Mouse (Mus musculus) testis, adult 2 months (tissue): ENCODE measurements at regions not wholly inside any gene's neighbourhood (a gene's known extent, or its start where the extent isn't known, plus 50 kb on each side); places are given as distances from the start of the nearest gene placed in this dataset.

Source experiments
- H3K27ac ChIP-seq: fragments of 200-500 bp; 2 replicates; pipeline ENCODE4 v1.5.1; 2012; ENCODE audit warnings: low read depth, low read length; ENCODE audit not compliant: control insufficient read depth, insufficient read depth
- H3K27me3 ChIP-seq: fragments of 200-500 bp; 2 replicates; pipeline ENCODE4 v1.6.1; 2012; ENCODE audit warnings: mild to moderate bottlenecking, low read length, moderate library complexity; ENCODE audit not compliant: control insufficient read depth, insufficient read depth
- H3K36me3 ChIP-seq: fragments of 200-500 bp; 2 replicates; pipeline ENCODE4 v1.6.1; 2012; ENCODE audit warnings: mild to moderate bottlenecking, low read length; ENCODE audit not compliant: control insufficient read depth, insufficient read depth
- H3K4me1 ChIP-seq: fragments of 200-500 bp; 2 replicates; pipeline ENCODE4 v1.6.1; 2012; ENCODE audit warnings: low read length; ENCODE audit not compliant: control insufficient read depth, insufficient read depth
- H3K4me3 ChIP-seq: fragments of 200-500 bp; 2 replicates; pipeline ENCODE4 v1.5.1; 2012; ENCODE audit warnings: low read depth, mild to moderate bottlenecking, low read length, moderate library complexity, mixed read lengths; ENCODE audit not compliant: control insufficient read depth
- CTCF ChIP-seq: fragments of 200-500 bp; IDR thresholded peaks from 2 replicates; pipeline ENCODE4 v1.5.1; 2012; ENCODE audit warnings: low read depth, mild to moderate bottlenecking, inconsistent platforms, low read length, moderate library complexity; ENCODE audit not compliant: control insufficient read depth, insufficient read depth, insufficient replicate concordance
- POLR2A ChIP-seq: fragments of 200-500 bp; IDR thresholded peaks from 2 replicates; pipeline ENCODE4 v1.6.1; 2012; ENCODE audit warnings: low read depth, mild to moderate bottlenecking, inconsistent platforms, low read length, moderate library complexity; ENCODE audit not compliant: control insufficient read depth

GRCm38 (mm10) chr14:71723526-71723925 lies 768.1 kb downstream of the Gm9195 start:
- no peak overlapping the region for H3K27ac ChIP-seq
- H3K27me3 ChIP-seq = no peaks in the 10 kb centered on the region
- TF ChIP-seq CTCF = no peak
- no peak for TF ChIP-seq POLR2A
- H3K4me3 ChIP-seq = no peak overlapping the region
- H3K36me3 ChIP-seq = no peaks in the 10 kb centered on the region
- no peaks in the 10 kb centered on the region for H3K4me1 ChIP-seq

DNA sequence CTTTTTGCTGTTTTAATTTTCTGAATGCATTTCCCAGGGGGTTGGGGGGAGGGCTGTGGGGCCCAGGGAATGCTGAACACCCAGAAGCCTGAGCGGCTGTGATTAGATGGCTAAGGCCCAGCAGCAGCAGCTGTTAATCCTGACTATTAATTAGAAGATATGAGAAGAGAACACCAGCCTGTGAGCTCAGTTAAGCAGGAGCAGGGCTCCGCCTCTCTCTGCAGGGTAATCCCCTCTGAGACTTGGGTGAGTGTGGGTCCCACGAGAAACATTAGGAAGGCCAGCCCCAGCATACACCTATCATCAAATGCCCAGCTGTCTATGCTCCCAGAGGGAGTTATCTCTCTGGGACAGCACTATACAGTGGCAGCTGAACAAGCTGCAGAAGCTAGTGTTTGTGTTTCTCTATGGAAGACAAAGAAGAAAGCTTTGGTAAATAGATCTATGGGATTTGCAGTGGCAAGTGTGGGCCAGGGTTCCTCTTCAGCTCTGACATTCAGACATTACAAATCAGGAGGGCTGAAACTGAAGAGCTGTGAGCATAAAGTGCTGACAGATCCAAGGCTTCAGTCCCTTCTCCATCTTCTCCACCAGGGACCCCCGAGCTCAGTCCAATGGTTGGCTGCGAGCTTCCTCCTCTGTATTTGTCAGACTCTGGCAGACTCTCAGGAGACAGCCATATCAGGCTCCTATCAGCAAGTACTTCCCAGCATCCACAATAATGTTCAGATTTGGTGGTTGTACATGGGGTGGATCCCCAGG lies 781.9 kb downstream of the Gm9195 start:
- no peaks in the 10 kb centered on the region for H3K36me3 ChIP-seq
- TF ChIP-seq CTCF (no peak), POLR2A (no peak)
- H3K27ac ChIP-seq = no peak overlapping the region
- H3K4me3 ChIP-seq = no peak overlapping the region
- no peaks in the 10 kb centered on the region for H3K27me3 ChIP-seq
- no peaks in the 10 kb centered on the region for H3K4me1 ChIP-seq

DNA sequence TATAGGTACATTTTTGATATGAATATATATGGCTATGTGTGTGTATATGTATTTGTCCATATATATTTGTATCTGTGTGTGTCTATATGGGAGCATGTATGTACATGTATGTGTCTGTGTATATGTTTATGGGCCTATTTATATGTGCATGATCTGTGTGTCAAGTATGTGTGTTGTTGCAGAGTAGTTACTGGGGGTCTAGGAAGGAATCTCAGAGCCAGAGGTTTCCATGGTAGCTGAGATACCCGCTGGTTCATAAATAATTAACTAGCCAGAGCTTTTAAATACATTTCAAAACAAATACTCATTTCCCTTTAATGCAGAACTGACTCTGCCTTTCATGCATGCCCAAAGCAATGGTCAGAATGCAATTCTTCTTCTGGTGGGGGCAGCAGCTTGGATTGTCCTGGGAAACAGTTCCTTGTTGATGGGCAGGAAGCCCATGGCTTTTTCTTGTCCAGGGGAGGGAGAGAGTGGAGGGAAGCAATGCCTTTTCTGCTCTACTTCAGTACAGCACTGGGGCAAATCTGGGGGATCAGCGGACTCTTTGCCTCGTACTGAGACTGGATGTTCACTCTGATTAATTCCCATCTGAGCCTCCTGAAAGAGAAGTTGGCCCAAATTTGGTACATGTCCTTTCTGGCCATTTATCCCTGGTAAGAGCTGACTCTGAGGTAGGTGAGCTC lies 798.7 kb downstream of the Gm9195 start:
- Histone ChIP-seq H3K4me1 (no peaks in the 10 kb centered on the region), H3K36me3 (no peaks in the 10 kb centered on the region), H3K4me3 (no peak overlapping the region), H3K27me3 (no peaks in the 10 kb centered on the region), H3K27ac (no peak overlapping the region)
- no peak for TF ChIP-seq CTCF
- TF ChIP-seq POLR2A = no peak

DNA sequence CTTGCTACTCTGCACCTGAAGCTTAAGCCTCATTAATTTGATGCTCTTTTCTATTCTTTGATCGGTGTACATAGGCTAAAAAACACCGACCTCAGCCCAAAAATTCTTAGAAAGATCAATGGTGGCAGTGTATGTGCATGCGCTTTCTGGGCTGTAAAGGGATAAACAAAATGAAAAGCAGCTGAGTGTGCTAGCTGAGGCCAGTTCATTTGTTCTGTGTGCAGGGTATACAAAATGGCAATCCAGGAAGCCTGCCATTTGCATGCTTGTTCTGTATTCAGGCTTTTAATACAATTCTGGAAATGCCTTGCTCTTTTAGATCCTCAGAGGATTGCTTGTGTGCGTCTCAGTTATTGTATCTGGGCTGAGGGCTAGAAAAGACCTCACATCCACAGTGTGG lies 817.1 kb downstream of the Gm9195 start:
- no peak overlapping the region for H3K27ac ChIP-seq
- H3K4me3 ChIP-seq = no peak overlapping the region
- H3K27me3 ChIP-seq = no peaks in the 10 kb centered on the region
- H3K4me1 ChIP-seq = no peaks in the 10 kb centered on the region
- TF ChIP-seq POLR2A (no peak), CTCF (no peak)
- H3K36me3 ChIP-seq = no peaks in the 10 kb centered on the region

GRCm38 (mm10) chr14:71673837-71674236 lies 817.8 kb downstream of the Gm9195 start:
- Histone ChIP-seq H3K4me3 (no peak overlapping the region), H3K27ac (no peak overlapping the region), H3K36me3 (no peaks in the 10 kb centered on the region), H3K27me3 (no peaks in the 10 kb centered on the region), H3K4me1 (no peaks in the 10 kb centered on the region)
- TF ChIP-seq POLR2A (no peak), CTCF (no peak)

- Histone ChIP-seq H3K27ac (no peak overlapping the region), H3K27me3 (no peaks in the 10 kb centered on the region), H3K36me3 (no peaks in the 10 kb centered on the region), H3K4me3 (no peak overlapping the region), H3K4me1 (no peaks in the 10 kb centered on the region)
- TF ChIP-seq POLR2A = no peak
- TF ChIP-seq CTCF = no peak
Measured at GRCm38 (mm10) chr14:71672481-71672880, 819.2 kb downstream of the Gm9195 start.

GRCm38 (mm10) chr14:71671994-71672393 lies 819.6 kb downstream of the Gm9195 start:
- no peak overlapping the region for H3K4me3 ChIP-seq
- no peaks in the 10 kb centered on the region for H3K27me3 ChIP-seq
- no peak overlapping the region for H3K27ac ChIP-seq
- TF ChIP-seq CTCF (no peak), POLR2A (no peak)
- no peaks in the 10 kb centered on the region for H3K4me1 ChIP-seq
- no peaks in the 10 kb centered on the region for H3K36me3 ChIP-seq

DNA sequence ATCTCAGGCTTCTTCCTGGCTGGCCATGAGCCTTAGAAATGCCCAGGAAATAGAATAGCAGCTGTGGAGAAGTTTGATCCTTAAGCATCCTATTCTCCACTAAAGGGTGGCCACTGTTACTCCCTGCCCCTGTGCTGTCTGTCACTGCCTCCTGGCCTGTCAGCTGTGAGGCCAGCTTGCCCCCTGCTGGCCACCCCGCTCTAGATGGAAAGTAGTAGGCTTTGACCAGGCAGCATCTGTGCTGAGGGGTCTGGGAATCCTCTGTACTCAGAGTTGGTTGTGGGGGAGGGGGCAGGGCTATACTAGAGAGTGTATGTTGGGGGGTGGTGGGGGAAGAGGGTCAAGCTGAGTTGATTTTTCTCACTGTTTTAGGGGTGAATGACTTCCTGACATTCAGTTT lies 821.2 kb downstream of the Gm9195 start:
- Histone ChIP-seq H3K27me3 (no peaks in the 10 kb centered on the region), H3K4me3 (no peak overlapping the region), H3K27ac (no peak overlapping the region), H3K36me3 (no peaks in the 10 kb centered on the region), H3K4me1 (no peaks in the 10 kb centered on the region)
- TF ChIP-seq POLR2A (no peak), CTCF (peak; percentile 66; the same call in 1 of the 2 replicates)
